Mouse (Mus musculus) lung, embryonic 14.5 days (tissue): Measurements from ENCODE around the gene Wdr45b. TPM values are rescaled to one million over a fixed set of nuclear protein-coding genes. Genes with fewer than 3 reads are reported as not detected.

Experiments
- ATAC-seq: fragments of 200-750 bp; cut with Nextera tagmentation; 2 replicates; pipeline ENCODE4 v1.8.0; 2017; ENCODE audit warnings: mild to moderate bottlenecking, moderate TSS enrichment, moderate library complexity; ENCODE audit not compliant: insufficient read depth
- DNase-seq: peaks from one replicate; pipeline ENCODE4 v3.0.0-alpha.2; 2015
- H3K27ac ChIP-seq: fragments of 300-500 bp; sonication (generic); 2 replicates; pipeline ENCODE4 v1.5.1; 2014; ENCODE audit warnings: low read depth, mild to moderate bottlenecking, moderate library complexity
- H3K27me3 ChIP-seq: fragments of 300-500 bp; sonication (generic); 2 replicates; pipeline ENCODE4 v1.6.1; 2014; ENCODE audit warnings: low read length, control low read depth; ENCODE audit not compliant: insufficient read depth
- H3K36me3 ChIP-seq: fragments of 300-500 bp; sonication (generic); 2 replicates; pipeline ENCODE4 v1.6.1; 2014; ENCODE audit warnings: control low read depth; ENCODE audit not compliant: insufficient read depth
- H3K4me1 ChIP-seq: fragments of 300-500 bp; sonication (generic); 2 replicates; pipeline ENCODE4 v1.6.1; 2014; ENCODE audit warnings: antibody characterized with exemption, control low read depth; ENCODE audit not compliant: insufficient read depth
- H3K4me2 ChIP-seq: fragments of 300-500 bp; sonication (generic); 2 replicates; pipeline ENCODE4 v1.6.1; 2014; ENCODE audit warnings: mild to moderate bottlenecking
- H3K4me3 ChIP-seq: fragments of 300-500 bp; sonication (generic); 2 replicates; pipeline ENCODE4 v1.5.1; 2014; ENCODE audit warnings: low read depth, low read length
- H3K9ac ChIP-seq: fragments of 300-500 bp; sonication (generic); 2 replicates; pipeline ENCODE4 v1.6.1; 2014
- H3K9me3 ChIP-seq: fragments of 300-500 bp; sonication (generic); 2 replicates; pipeline ENCODE4 v1.6.1; 2016; ENCODE audit warnings: low read depth, low read length, control low read depth
- CTCF ChIP-seq: IDR thresholded peaks from 2 replicates; pipeline ENCODE4 v1.5.1; 2016; ENCODE audit warnings: antibody characterized with exemption, low read depth
- WGBS: fragments of 180-500 bp; shearing (Covaris S2); extraction: QIAGEN DNeasy Blood & Tissue Kit; methylation state at CpG from one replicate; pipeline ENCODE4 v1.1.7; 2014; 5-methylcytosine and 5-hydroxymethylcytosine counted together
- polyA plus RNA-seq: library from polyadenylated mRNA; unstranded; fragments of >200 nt; fragmentation: Nextera tagmentation; extraction: Ambion mirVana; gene quantifications from 2 replicates; pipeline ENCODE4 v1.2.1, GENCODE M21; 2014

Gene Wdr45b
- polyA plus RNA-seq, 1 experiment from 2014 or later = 111 TPM

DNA sequence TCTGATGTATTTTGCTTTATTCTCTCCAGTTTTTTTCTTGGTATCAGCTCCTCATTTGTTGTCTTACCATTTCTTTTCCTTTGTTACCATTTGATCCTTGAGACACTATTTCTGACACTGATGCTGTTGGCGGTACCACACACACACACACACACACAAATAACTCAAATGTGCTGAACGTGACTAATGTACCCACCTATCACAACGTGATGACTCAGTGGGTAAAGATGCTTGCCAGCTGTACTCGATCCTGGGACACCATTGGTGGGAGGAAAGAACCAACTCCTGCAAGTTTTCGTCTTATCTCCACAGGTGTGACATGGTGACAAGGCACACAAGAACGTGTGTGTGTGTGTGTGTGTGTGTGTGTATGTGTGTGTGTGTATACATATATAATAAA is 19.1 kb upstream of the Wdr45b start:
- WGBS = 49% methylated on average over 6 of the region's 6 CpGs
- H3K27ac ChIP-seq = no peak overlapping the region
- H3K36me3 ChIP-seq = no peaks in the 10 kb centered on the region
- no peak overlapping the region for H3K4me3 ChIP-seq
- no peak for TF ChIP-seq CTCF
- no peaks in the 10 kb centered on the region for H3K9me3 ChIP-seq
- ATAC-seq (no peak), DNase-seq (no peak)
- H3K4me1 ChIP-seq = no peaks in the 10 kb centered on the region
- H3K4me2 ChIP-seq = no peak overlapping the region
- H3K27me3 ChIP-seq = no peaks in the 10 kb centered on the region
- H3K9ac ChIP-seq = no peak overlapping the region

DNA sequence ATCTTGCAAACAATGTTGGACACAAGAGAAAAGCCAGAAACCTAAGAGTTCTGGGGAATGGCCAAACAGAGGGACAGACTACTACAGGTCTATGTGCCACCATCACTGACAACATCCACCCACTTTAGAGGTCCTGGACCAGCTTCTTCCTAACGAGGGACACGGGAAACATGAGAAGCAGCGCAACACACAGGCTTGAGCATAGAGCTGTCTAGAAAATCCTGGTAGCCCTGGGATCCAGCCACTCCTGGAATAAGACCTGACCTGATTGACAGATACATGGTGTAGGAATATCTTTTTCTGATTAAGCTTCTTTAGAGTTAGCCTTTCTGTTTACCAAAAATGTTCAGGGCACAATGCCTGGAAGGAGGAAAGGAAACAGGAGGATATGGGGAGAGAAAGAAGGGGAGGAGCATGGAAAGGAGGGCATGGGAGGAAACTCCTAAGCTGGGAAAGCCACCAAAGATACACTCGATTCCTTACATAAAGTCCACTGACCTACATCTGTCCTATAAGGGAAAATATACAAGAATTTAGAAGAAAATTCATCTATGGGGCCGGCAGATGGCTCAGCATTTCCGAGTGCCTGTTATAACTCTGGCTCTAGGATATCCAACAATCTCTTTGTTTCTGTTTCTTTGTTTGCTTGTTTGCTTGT is 16.2 kb upstream of the Wdr45b start:
- no peak for TF ChIP-seq CTCF
- Histone ChIP-seq H3K4me3 (no peak overlapping the region), H3K36me3 (no peaks in the 10 kb centered on the region), H3K4me2 (no peak overlapping the region), H3K27ac (no peak overlapping the region), H3K27me3 (no peaks in the 10 kb centered on the region), H3K9ac (no peak overlapping the region), H3K9me3 (no peaks in the 10 kb centered on the region), H3K4me1 (no peaks in the 10 kb centered on the region)
- ATAC-seq = no peak
- 77% methylated on average over 6 of the region's 6 CpGs for WGBS
- DNase-seq = no peak

DNA sequence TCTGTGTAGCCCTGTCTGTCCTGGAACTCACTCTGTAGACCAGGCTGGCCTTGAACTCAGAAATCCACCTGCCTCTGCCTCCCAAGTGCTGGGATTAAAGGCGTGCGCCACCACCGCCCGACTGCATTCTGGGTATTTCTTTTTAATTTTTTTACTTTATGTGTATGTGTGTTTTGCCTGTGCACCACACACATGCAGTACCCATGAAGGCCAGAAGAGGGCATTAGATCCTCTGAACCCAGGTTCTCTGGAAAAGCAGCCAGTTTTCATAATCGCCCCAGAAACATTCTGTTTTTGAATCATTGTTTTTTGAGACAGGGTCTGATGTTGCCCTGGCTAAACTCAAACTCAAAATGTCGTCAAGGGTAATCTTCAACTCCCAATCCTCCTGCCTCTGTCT is 15.4 kb upstream of the Wdr45b start:
- no peaks in the 10 kb centered on the region for H3K27me3 ChIP-seq
- TF ChIP-seq CTCF = peak; percentile 62
- H3K4me2 ChIP-seq = no peak overlapping the region
- H3K4me3 ChIP-seq = no peak overlapping the region
- 55% methylated on average over 6 of the region's 6 CpGs for WGBS
- H3K27ac ChIP-seq = no peak overlapping the region
- no peaks in the 10 kb centered on the region for H3K36me3 ChIP-seq
- no peaks in the 10 kb centered on the region for H3K4me1 ChIP-seq
- DNase-seq (peak; percentile 70), ATAC-seq (no peak)
- H3K9ac ChIP-seq = no peak overlapping the region
- H3K9me3 ChIP-seq = no peaks in the 10 kb centered on the region

DNA sequence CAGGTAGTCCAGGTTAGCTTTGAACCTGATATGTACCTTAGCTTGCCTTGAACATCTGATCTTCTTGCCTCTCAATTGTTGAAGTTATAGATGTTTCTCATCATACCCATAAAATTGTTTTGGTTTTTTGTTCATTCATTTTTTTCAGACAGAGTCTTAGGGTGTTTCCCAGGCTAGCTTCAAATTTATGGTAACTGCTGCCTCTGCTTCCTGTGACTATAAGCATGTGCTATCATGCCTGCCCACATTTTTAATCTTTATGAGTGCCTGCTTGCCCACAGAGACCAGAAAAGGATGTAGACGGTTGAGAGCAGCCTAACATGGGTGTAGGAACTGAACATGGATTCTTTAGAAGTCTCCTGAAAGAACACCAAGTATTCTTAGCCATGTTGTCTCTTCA is 14.5 kb upstream of the Wdr45b start:
- Histone ChIP-seq H3K36me3 (no peaks in the 10 kb centered on the region), H3K27ac (no peak overlapping the region), H3K9me3 (no peaks in the 10 kb centered on the region), H3K4me3 (no peak overlapping the region), H3K4me2 (no peak overlapping the region), H3K9ac (no peak overlapping the region), H3K27me3 (no peaks in the 10 kb centered on the region), H3K4me1 (no peaks in the 10 kb centered on the region)
- TF ChIP-seq CTCF = no peak
- 70% methylated on average over 1 of the region's 1 CpGs for WGBS
- ATAC-seq (no peak), DNase-seq (no peak)

DNA sequence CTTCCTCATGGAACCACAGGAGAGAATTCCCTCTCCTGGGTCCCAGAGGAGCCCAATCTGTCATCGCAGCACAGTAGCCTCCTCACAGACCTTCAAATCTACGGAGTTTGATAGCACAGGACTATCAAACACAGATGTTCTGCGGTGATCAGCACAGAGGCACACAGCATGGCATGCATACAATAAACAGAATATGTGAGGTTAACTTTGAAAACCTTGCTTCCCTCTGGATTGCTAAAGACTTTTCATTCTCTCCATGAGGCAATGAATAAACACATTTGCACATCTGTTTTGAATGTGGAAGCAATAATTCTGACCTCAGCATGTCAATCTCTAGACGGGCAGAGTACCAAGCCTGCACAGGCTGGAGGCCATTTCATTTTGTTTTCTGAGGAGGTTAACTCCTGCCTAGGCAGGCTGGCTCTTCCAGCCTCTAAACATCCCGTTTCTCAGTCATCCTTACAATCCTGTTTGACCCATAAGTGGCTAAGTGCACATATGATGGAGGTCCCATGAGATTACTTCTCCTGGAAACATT is 13.0 kb upstream of the Wdr45b start:
- Histone ChIP-seq H3K4me3 (no peak overlapping the region), H3K27me3 (no peaks in the 10 kb centered on the region), H3K27ac (no peak overlapping the region), H3K9me3 (no peaks in the 10 kb centered on the region), H3K4me1 (no peaks in the 10 kb centered on the region), H3K4me2 (no peak overlapping the region), H3K36me3 (no peaks in the 10 kb centered on the region), H3K9ac (no peak overlapping the region)
- DNase-seq (no peak), ATAC-seq (no peak)
- TF ChIP-seq CTCF = no peak
- 42% methylated on average over 5 of the region's 5 CpGs for WGBS

DNA sequence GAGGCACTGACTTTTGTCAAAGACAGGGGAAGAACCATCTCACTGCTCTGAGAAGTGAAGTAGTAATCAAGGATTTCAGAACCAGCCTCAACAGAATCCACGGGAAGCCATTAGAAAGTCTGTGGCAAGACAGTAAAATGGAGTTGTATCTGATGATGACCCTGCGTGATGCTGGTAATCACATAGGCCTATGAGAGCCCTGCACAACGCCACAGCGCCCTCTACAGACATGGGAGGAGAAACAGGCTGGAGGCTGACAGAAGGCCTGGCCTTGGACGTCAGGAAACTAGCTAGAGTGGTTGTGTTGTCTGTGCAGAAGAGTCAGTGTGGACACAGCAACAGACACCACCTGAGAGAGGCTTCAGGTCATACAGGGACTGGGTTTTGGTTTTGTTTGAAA is 8.0 kb upstream of the Wdr45b start:
- DNase-seq = peak; percentile 10

DNA sequence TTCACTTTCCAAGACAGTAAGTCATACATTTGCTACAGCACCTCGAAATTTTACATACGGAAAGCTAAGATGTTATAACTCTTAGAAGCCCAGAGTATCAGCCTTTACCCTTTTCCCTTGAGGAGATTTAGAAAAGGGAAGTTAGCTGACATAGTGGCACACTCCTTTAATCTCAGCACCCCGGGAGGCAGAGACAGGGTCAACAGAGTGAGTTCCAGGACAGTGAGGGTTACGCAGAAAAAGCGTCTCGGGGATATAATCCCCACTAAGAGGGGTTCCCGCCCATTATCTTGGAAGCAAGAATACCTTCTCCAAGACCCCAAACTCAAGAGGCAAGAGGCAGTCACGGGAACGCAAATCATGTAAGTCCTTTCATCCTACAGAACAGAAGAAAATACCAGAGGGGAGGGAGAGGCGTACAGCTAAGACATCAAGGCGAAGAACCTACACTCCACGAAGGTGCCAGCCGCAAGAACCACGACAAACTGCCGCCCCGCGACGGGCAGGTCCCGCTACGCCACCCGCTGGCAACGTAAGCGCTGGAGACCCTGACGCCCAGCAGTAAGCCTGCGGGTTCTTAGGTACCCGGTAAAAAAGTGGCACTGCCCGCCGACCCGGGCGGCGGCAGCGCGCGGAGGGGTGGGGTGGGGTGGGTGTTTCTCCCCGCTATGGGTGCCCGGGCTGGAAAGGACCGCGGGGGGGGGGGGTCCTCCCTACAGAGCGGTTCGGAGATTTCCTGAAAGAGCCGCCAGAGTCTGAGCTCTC is 737 bp downstream of the Wdr45b start:
- no peaks in the 10 kb centered on the region for H3K9me3 ChIP-seq
- WGBS = 3% methylated on average over 41 of the region's 41 CpGs
- ATAC-seq (0 out of 2 replicates have a peak, but pooled peaks have one; percentile 5), DNase-seq (peak; percentile 34)
- peaks cover 8% of the 10 kb centered on the region; the same call in 1 of the 2 replicates for H3K4me1 ChIP-seq
- peak overlapping the region; percentile 98 for H3K9ac ChIP-seq
- peak overlapping the region; percentile 97 for H3K4me3 ChIP-seq
- TF ChIP-seq CTCF = no peak
- peak overlapping the region; percentile 84 for H3K27ac ChIP-seq
- no peaks in the 10 kb centered on the region for H3K27me3 ChIP-seq
- H3K36me3 ChIP-seq = 0 out of 2 replicates have a peak, but pooled peaks cover 9% of the 10 kb centered on the region
- peak overlapping the region; percentile 94 for H3K4me2 ChIP-seq

More for the DNA sequence above, 8.0 kb upstream of the Wdr45b start:
- no peaks in the 10 kb centered on the region for H3K4me1 ChIP-seq
- no peak overlapping the region for H3K4me2 ChIP-seq
- no peaks in the 10 kb centered on the region for H3K27me3 ChIP-seq
- H3K36me3 ChIP-seq = no peaks in the 10 kb centered on the region
- H3K27ac ChIP-seq = no peak overlapping the region
- H3K9ac ChIP-seq = no peak overlapping the region
- peak; percentile 42 for TF ChIP-seq CTCF
- H3K9me3 ChIP-seq = no peaks in the 10 kb centered on the region
- no peak overlapping the region for H3K4me3 ChIP-seq
- ATAC-seq = no peak
- WGBS = 31% methylated on average over 5 of the region's 5 CpGs
